Mouse (Mus musculus) limb, embryonic 11.5 days (tissue): ENCODE data around the gene Gdap2. TPM values are rescaled to one million over a fixed set of nuclear protein-coding genes. Genes with fewer than 3 reads are reported as not detected.

Experiments
- ATAC-seq: fragments of 200-750 bp; cut with Nextera tagmentation; 2 replicates; pipeline ENCODE4 v1.8.0; 2017; ENCODE audit warnings: low read depth; ENCODE audit not compliant: insufficient number of reproducible peaks, low FRiP score, low TSS enrichment
- DNase-seq: peaks from one replicate; pipeline ENCODE4 v3.0.0-alpha.2; 2015; ENCODE audit warnings: low spot score
- H3K27ac ChIP-seq: fragments of 300-500 bp; sonication (generic); replicated peaks from 2 replicates; pipeline ENCODE4 v1.5.1; 2014; ENCODE audit warnings: low read depth, mild to moderate bottlenecking, low read length
- H3K27me3 ChIP-seq: fragments of 300-500 bp; sonication (generic); 2 replicates; pipeline ENCODE4 v1.6.1; 2014; ENCODE audit warnings: mild to moderate bottlenecking, low read length, mixed read lengths; ENCODE audit not compliant: control insufficient read depth, insufficient read depth
- H3K36me3 ChIP-seq: fragments of 300-500 bp; sonication (generic); 2 replicates; pipeline ENCODE4 v1.6.1; 2014; ENCODE audit warnings: mild to moderate bottlenecking, low read length, moderate library complexity, mixed read lengths; ENCODE audit not compliant: control insufficient read depth, insufficient read depth
- H3K4me1 ChIP-seq: fragments of 300-500 bp; sonication (generic); 2 replicates; pipeline ENCODE4 v1.6.1; 2014; ENCODE audit warnings: low read length, mixed read lengths; ENCODE audit not compliant: control insufficient read depth, insufficient read depth
- H3K4me2 ChIP-seq: fragments of 300-500 bp; sonication (generic); 2 replicates; pipeline ENCODE4 v1.6.1; 2014; ENCODE audit warnings: low read depth, mild to moderate bottlenecking, moderate library complexity; ENCODE audit not compliant: severe bottlenecking
- H3K4me3 ChIP-seq: fragments of 300-500 bp; sonication (generic); 2 replicates; pipeline ENCODE4 v1.5.1; 2014; ENCODE audit warnings: low read depth, low read length
- H3K9ac ChIP-seq: fragments of 300-500 bp; sonication (generic); 2 replicates; pipeline ENCODE4 v1.6.1; 2014; ENCODE audit warnings: mild to moderate bottlenecking, low read length
- H3K9me3 ChIP-seq: fragments of 300-500 bp; sonication (generic); 2 replicates; pipeline ENCODE4 v1.6.1; 2016; ENCODE audit warnings: low read length; ENCODE audit not compliant: control insufficient read depth
- WGBS: fragments of 180-500 bp; shearing (Covaris S2); extraction: QIAGEN DNeasy Blood & Tissue Kit; methylation state at CpG from one replicate; pipeline ENCODE4 v1.1.7; 2014; 5-methylcytosine and 5-hydroxymethylcytosine counted together
- polyA plus RNA-seq: library from polyadenylated mRNA; unstranded; fragments of >200 nt; fragmentation: Nextera tagmentation; extraction: Ambion mirVana; gene quantifications from 2 replicates; pipeline ENCODE4 v1.2.1, GENCODE M21; 2014

The Gdap2 gene
- polyA plus RNA-seq, 1 experiment from 2014 or later = 29.5 TPM

DNA sequence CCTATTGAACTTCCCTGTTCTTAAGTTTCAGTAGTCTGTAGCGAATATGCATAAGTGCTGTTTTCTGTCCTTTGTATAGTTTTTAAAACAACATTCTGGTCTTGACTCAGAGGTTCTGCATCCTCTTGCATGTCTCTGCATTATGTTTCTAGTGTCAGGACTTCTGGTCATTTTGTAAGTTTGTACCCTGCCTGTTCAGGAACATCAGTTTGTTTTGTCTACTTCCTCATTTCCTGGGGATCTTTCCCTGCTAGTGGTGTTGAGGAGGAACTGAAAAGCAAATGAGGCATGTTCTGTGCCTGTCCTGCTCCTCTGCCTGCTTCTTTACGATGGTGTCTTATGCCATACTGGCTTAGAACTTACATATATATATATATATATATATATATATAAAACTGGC is 13.8 kb downstream of the Gdap2 start:
- Histone ChIP-seq H3K27me3 (no peaks in the 10 kb centered on the region), H3K4me1 (no peaks in the 10 kb centered on the region), H3K4me3 (no peak overlapping the region), H3K36me3 (no peaks in the 10 kb centered on the region; the same call in 1 of the 2 replicates), H3K9ac (no peak overlapping the region), H3K27ac (no peak overlapping the region), H3K4me2 (no peak overlapping the region), H3K9me3 (no peaks in the 10 kb centered on the region)
- ATAC-seq (no peak), DNase-seq (no peak)
- 92% methylated on average over 2 of the region's 2 CpGs for WGBS

DNA sequence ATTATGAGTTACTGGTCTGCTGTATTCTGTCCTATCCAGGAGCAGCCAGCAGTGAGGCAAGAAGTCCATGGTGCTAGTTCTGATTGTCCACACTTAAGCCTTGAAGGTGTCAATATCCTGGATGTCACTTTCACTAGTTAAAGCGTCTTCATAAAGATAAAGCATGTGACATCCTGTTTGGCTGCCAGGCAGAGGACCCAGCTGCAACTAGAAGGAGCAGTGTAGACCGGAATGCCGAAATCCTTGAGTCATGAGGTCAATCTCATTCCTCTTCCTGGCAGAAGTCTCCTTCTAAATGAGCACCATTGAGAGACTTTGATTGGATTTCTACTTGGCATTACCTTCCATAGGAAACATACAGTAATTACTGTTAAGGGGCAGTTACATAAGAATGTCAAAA is 18.3 kb downstream of the Gdap2 start:
- Histone ChIP-seq H3K4me2 (no peak overlapping the region), H3K36me3 (no peaks in the 10 kb centered on the region; the same call in 1 of the 2 replicates), H3K27ac (no peak overlapping the region), H3K9ac (no peak overlapping the region), H3K27me3 (no peaks in the 10 kb centered on the region), H3K4me1 (no peaks in the 10 kb centered on the region), H3K9me3 (no peaks in the 10 kb centered on the region), H3K4me3 (no peak overlapping the region)
- WGBS = 77% methylated on average over 3 of the region's 3 CpGs
- DNase-seq (no peak), ATAC-seq (no peak)

DNA sequence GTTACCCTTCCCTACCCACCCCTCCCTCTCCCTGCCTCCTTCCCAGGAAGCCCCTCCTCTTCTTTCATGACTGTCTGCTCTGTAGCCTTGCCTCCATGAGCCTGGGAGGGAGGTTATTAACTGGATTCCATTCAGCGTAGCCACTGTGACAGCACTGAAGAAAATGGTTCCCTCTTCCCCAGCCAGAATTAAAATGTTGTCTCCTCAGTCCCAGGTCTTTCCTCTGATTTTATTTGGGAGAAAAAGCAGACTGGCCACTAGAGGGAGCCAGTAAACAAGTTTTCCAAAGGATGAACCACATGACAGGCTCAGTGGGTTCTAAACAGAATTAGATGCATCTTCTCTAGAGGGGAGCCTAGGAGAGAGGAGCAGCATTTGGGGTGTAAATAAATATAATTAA is 27.3 kb downstream of the Gdap2 start:
- H3K9ac ChIP-seq = no peak overlapping the region
- no peak overlapping the region for H3K27ac ChIP-seq
- H3K4me1 ChIP-seq = no peaks in the 10 kb centered on the region
- no peak overlapping the region for H3K4me2 ChIP-seq
- no peaks in the 10 kb centered on the region for H3K9me3 ChIP-seq
- H3K36me3 ChIP-seq = no peaks in the 10 kb centered on the region; the same call in 1 of the 2 replicates
- ATAC-seq = no peak
- H3K4me3 ChIP-seq = no peak overlapping the region
- peak; percentile 75 for DNase-seq
- no peaks in the 10 kb centered on the region for H3K27me3 ChIP-seq
- 45% methylated on average over 1 of the region's 1 CpGs for WGBS

DNA sequence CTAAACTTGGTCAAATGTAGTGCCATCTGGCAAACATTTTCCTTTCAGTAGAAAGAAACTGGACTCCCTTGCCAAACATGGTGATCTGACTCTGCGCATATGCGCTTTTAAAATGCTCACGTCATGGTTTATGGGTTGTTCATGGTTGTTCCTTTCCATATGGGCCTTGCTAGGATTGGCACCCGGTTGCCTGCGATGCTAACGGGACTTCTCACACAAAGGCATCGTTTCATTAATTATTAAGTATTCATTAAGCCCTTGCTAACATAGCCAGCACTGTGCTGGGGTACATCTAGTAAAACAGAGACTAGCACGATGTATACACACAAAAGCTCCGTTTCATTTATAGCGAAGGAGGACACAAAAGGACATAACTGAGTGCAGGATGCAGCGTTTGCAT is 27.7 kb downstream of the Gdap2 start:
- WGBS = 86% methylated on average over 11 of the region's 11 CpGs
- DNase-seq (no peak), ATAC-seq (no peak)
- H3K4me3 ChIP-seq = no peak overlapping the region
- no peaks in the 10 kb centered on the region for H3K27me3 ChIP-seq
- no peaks in the 10 kb centered on the region; the same call in 1 of the 2 replicates for H3K36me3 ChIP-seq
- no peaks in the 10 kb centered on the region for H3K9me3 ChIP-seq
- H3K9ac ChIP-seq = no peak overlapping the region
- no peak overlapping the region for H3K4me2 ChIP-seq
- no peaks in the 10 kb centered on the region for H3K4me1 ChIP-seq
- no peak overlapping the region for H3K27ac ChIP-seq

DNA sequence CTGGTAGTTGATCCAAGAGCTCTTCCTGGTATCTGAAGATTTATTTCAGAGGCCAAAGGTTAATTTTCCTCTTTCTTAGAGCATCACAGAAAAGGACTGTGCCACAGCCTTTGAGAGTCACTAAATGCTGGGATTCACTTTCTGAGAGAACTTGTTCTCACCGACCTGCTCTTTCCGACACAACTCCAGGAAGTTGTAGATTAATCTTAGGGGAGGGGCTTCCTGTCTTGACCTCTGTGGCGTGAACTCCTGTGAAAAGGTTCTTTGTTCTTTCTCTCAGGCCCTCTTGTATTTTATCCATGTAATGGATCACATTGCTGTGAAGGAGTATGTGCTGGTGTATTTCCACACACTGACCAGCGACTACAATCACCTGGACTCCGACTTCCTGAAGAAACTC is 32.0 kb downstream of the Gdap2 start:
- H3K27me3 ChIP-seq = no peaks in the 10 kb centered on the region
- no peak for ATAC-seq
- H3K4me3 ChIP-seq = no peak overlapping the region
- WGBS = 33% methylated on average over 5 of the region's 5 CpGs
- no peaks in the 10 kb centered on the region; the same call in 1 of the 2 replicates for H3K36me3 ChIP-seq
- no peak overlapping the region for H3K27ac ChIP-seq
- peak; percentile 30 for DNase-seq
- H3K4me2 ChIP-seq = no peak overlapping the region
- no peaks in the 10 kb centered on the region for H3K9me3 ChIP-seq
- no peak overlapping the region for H3K9ac ChIP-seq
- H3K4me1 ChIP-seq = no peaks in the 10 kb centered on the region

DNA sequence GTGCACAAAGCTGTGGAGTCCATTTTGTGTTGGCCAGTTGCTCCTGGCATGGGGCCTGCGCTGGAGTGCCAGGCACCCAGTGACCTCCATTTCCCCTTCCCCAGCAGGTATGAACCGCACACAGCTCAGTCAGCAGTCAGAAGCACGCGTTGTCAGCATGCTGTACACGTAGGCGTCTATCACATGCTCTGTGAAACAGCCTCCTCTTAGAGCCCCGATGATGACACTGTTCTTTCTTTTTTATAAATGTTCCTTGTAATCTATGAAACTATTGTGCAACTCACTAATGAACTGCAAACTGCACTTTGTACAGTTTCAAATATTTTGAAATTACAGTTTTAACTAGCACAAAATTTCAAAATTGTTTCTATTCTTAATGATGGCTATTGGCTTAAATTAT is 39.4 kb downstream of the Gdap2 start:
- Histone ChIP-seq H3K4me3 (no peak overlapping the region), H3K36me3 (no peaks in the 10 kb centered on the region), H3K27ac (no peak overlapping the region), H3K9ac (no peak overlapping the region), H3K27me3 (no peaks in the 10 kb centered on the region), H3K9me3 (no peaks in the 10 kb centered on the region), H3K4me1 (0 out of 2 replicates have a peak, but pooled peaks cover 2% of the 10 kb centered on the region), H3K4me2 (no peak overlapping the region)
- DNase-seq (no peak), ATAC-seq (no peak)
- 96% methylated on average over 7 of the region's 7 CpGs for WGBS

DNA sequence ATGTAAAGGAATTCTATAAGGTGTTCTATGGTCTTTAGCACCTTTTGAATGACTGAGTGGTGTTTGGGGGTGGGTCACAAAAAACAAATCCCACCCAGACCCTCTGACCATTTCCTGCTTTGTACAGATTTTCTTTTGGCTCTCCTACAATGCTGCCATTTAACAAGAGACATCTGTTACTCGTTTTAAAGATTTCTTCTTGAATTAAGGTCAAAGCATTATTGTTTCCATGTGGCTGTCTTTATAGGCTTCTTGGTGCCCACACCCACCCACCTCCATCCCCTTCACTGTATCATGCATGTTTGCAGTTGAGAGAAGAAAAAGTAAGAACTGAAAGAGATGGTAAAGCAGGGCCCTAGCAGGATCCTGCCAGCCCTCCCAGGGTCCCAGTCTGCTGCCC is 44.8 kb downstream of the Gdap2 start:
- WGBS = 15% methylated on average over 1 of the region's 1 CpGs
- Histone ChIP-seq H3K4me2 (no peak overlapping the region), H3K27me3 (no peaks in the 10 kb centered on the region), H3K9ac (no peak overlapping the region), H3K36me3 (no peaks in the 10 kb centered on the region), H3K4me3 (no peak overlapping the region), H3K27ac (peak overlapping the region; percentile 69), H3K9me3 (no peaks in the 10 kb centered on the region), H3K4me1 (0 out of 2 replicates have a peak, but pooled peaks cover 8% of the 10 kb centered on the region)
- ATAC-seq = peak; percentile 47; the same call in 1 of the 2 replicates
- peak; percentile 39 for DNase-seq

DNA sequence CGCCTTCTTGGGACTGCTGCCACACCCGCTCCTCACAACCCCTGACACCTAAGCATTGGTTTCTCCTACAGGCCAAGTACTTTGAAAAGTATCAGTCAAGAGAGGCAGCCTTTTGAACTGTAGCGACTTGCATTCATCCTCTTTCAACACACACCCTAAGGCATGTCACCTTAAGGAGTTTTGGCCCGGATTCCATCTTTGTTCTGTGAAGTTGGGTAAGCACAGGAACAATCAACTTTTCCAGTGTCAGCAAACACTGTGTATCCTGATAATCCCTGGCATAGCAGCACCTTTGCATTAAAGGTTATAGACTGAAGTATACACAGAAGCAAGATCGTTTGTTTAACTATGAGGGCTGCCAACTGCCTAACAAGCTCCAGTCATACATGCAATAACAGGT is 53.3 kb downstream of the Gdap2 start:
- Histone ChIP-seq H3K4me2 (no peak overlapping the region), H3K36me3 (no peaks in the 10 kb centered on the region), H3K9ac (no peak overlapping the region), H3K27ac (no peak overlapping the region), H3K4me1 (no peaks in the 10 kb centered on the region), H3K27me3 (no peaks in the 10 kb centered on the region), H3K9me3 (no peaks in the 10 kb centered on the region), H3K4me3 (no peak overlapping the region)
- 89% methylated on average over 5 of the region's 5 CpGs for WGBS
- ATAC-seq (no peak), DNase-seq (no peak)

DNA sequence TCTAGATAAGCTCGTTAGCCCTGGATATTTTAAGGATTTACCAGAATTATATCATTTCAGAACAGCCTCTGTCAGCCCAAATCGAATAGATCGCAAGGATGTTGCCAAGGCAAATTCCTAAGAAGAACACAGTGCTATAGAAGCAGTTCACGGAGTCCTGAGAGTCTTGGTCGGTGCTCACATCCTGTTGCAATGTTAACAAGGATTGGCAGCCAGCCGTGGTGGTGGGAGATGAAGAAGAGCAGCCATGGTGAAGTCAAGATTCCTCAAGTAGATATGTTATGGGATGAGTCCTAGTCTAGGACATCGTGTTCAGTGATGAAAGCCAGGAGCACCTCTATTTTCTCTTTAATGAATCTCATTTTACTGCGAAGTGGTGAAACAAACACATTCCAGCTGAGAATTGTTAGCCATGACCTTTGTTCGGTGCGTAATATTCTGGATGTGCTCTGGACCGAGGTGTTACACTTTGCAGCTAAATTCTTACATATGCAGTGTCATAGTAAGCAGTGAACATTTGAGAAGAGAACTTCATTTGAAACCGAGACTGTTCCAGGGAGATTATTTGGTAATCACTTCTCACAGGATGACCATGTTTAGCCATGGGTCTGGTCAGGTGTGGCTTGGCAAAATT is 63.3 kb downstream of the Gdap2 start:
- DNase-seq (no peak), ATAC-seq (no peak)
- Histone ChIP-seq H3K9ac (no peak overlapping the region), H3K9me3 (no peaks in the 10 kb centered on the region), H3K36me3 (no peaks in the 10 kb centered on the region), H3K4me2 (no peak overlapping the region), H3K4me3 (no peak overlapping the region), H3K27ac (no peak overlapping the region), H3K27me3 (no peaks in the 10 kb centered on the region), H3K4me1 (no peaks in the 10 kb centered on the region)
- WGBS = 83% methylated on average over 12 of the region's 12 CpGs
